Mouse (Mus musculus): ENCODE measurements around the gene Ncbp2. TPM values are rescaled to one million over a fixed set of nuclear protein-coding genes. Genes with fewer than 3 reads are reported as not detected.
A peak's percentile ranks its signal among the peaks of the same experiment; 100 is the strongest.
"Not testable (repeated sequence)": the region's sequence is repeated elsewhere in the genome, so short reads cannot be mapped to it uniquely, and the experiment has no call there.

Ncbp2 gene
- total RNA-seq, 2 experiments from 2014 or later, result 12.4 to 13.6 TPM

GRCm38 (mm10) chr16:31934550-31935010, 13.7 kb upstream of the Ncbp2 start:
- no peak for DNase-seq (ENCODE audit: low spot score)

GRCm38 (mm10) chr16:31935091-31935979, 13.0 kb upstream of the Ncbp2 start:
- no peak for DNase-seq (ENCODE audit: low spot score)

GRCm38 (mm10) chr16:31936568-31936967, 11.7 kb upstream of the Ncbp2 start:
- no peak for DNase-seq (ENCODE audit: low spot score)

- peak; percentile 31 for DNase-seq (ENCODE audit: low spot score)
Observed at GRCm38 (mm10) chr16:31938856-31939255, 9.5 kb upstream of the Ncbp2 start.

- no peak for DNase-seq (ENCODE audit: low spot score)
Observed at GRCm38 (mm10) chr16:31940586-31940985, 7.7 kb upstream of the Ncbp2 start.

DNA sequence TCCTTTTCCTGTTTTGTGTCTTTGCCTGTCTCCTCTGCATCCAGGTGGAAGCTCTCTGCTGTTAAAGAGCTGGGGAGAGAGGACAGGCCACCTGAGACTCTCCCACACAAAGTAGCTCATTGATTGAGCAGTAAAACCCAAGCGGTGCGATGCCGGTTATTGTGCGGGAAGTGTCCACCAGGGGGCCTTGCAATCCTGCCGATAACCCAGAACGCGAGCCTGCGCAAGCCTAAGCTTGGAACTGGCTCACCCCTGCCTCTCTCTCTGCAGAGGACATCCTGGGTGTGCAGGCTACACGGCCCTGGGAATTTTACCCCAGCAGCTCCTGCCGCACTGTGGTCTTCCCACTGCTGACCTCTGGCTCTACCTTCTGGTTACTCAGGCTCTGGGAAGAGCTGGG, 4.3 kb upstream of the Ncbp2 start:
- peak; percentile 63 for DNase-seq (ENCODE audit: low spot score)

GRCm38 (mm10) chr16:31944698-31945255, 3.5 kb upstream of the Ncbp2 start:
- no peak for DNase-seq (ENCODE audit: low spot score)

DNA sequence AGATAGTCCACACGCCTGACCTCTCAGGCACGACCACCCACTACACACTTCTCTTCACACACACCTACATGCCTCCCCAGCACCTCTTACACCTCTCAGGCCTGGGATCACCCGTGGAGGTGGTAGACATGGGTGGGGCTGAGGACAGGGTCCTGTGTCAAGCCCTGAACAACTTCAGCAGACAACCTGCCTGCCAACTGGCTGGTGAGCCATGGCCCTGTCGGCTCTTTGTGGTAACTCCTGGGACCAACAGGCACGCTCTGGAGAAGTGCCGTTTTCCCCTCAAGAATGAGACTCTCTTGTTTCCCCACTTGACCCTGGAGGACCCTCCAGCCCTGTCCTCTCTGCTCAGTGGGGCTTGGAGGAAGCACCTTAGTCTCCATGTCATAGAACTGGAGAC, 2.9 kb upstream of the Ncbp2 start:
- DNase-seq (ENCODE audit: low spot score), result no peak

GRCm38 (mm10) chr16:31945986-31946385, 2.3 kb upstream of the Ncbp2 start:
- DNase-seq (ENCODE audit: low spot score), result not testable (repeated sequence)

DNA sequence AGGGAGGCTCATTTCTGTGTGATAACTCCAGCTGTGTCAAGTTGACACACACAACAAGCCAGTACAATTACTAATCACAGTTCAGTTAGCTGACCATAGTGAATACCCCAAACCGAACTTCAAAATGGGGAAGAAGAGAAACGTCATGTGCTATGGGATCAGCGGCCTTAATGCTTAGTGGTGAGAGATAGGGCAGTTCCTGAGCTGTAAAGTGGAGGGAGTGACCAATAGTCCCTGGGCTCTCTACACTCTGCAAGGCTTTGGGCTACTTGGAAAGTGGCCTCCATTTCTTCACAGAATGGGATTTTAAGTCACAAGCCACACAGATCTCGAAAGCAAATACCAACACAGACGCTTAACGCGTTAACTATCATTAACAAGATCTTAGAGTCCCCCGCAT, 980 bp upstream of the Ncbp2 start:
- DNase-seq (ENCODE audit: low spot score), result no peak

- DNase-seq (ENCODE audit: low spot score), result peak; percentile 20
Observed at GRCm38 (mm10) chr16:31947901-31948316, 404 bp upstream of the Ncbp2 start.

DNA sequence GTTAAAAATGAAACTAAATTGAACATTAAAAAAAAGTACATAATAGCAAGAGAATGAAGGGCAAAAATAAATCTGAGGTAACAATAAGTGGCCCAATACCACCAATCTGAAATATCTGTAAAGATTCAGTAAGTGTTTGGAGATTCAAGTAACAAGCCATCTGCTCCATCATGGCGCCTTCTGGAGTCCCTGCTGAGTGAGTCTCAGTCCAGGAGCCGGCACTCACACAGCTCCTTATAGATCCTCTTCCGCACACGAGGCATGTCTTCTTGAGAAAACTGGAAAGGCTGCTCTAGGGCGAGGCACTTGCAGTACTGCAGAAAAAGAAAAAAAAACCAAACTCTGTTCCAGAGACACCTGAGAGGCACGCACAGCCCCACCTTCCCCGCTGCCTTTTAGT, 14.9 kb downstream of the Ncbp2 start:
- DNase-seq (ENCODE audit: low spot score), result no peak

- DNase-seq (ENCODE audit: low spot score), result no peak
Observed at GRCm38 (mm10) chr16:31975258-31975657, 26.9 kb downstream of the Ncbp2 start.

- no peak for DNase-seq (ENCODE audit: low spot score)
Observed at GRCm38 (mm10) chr16:31979501-31979900, 31.2 kb downstream of the Ncbp2 start.

DNA sequence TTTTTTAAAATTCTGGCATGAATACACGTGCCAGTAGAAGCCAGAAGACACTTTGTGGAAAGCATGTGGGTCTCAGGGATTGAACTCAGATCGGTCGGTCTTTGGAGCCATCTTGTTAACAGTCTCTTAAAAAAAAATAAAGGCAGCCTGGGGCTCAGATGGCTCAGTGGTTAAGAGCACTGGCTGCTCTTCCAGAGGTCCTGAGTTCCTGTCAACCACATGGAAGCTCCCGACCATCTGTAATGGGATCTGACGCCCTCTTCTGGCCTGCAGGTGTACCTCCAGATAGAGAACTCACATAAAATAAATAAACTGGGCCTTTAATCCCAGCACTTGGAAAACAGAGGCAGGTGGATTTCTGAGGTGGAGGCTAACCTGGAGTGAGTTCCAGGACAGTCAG, 32.6 kb downstream of the Ncbp2 start:
- DNase-seq (ENCODE audit: low spot score), result no peak

DNA sequence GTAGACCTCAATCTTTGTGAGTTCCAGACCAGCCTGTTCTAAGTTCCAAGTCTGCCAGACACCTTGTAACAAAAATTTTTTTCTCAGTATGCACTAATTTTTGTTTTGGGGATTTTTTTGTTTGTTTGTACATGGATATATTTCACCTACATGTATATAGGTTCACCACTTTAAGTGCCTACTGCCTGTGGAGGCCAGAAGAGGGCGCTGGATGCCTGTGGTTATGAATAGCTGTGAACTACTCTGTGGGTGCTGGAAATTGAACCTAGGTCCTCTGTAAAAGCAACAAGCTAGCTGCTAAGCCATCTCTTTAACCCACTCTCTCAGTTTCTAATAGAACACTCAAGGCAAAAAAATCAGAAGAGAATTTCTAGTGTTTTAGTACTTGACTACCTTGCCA, 43.7 kb downstream of the Ncbp2 start:
- no peak for DNase-seq (ENCODE audit: low spot score)

DNA sequence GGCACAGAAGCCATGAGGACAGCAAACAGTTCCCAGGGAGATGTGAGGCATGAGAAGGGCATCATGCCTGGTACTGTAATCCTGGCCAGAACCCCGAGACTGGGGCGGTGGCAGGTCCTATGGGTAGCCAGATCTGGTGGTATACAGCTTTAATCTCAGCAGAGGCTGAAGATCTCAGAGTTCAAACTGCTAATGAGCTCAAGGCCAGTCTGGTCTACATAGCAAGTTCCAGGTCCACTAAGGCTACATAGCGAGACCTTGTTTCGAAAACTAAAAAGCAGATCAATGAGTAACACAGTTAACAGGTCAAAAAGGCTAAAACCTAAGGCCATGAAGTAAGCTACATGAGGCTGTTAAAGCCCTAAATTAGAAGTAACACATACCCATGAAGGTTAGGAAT, 44.9 kb downstream of the Ncbp2 start:
- DNase-seq (ENCODE audit: low spot score), result no peak

DNA sequence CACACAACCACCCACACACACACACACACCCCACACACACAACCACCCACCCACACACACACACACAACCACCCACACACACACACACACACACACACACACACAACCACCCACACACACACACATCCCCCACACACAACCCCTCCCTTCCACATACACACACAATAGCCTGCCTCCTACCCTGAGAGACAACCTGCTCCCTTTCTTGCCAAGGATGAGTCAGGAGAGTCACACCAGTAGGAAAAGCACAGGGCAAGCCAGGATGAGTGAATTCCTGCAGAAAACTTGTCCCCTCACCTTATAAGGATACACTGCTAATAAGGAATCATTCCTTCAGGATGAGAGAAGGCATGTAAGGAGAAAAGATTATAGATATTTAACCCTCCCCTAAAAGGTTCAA, 45.6 kb downstream of the Ncbp2 start:
- DNase-seq (ENCODE audit: low spot score), result no peak

- no peak for DNase-seq (ENCODE audit: low spot score)
Observed at GRCm38 (mm10) chr16:31996371-31996770, 48.1 kb downstream of the Ncbp2 start.

DNA sequence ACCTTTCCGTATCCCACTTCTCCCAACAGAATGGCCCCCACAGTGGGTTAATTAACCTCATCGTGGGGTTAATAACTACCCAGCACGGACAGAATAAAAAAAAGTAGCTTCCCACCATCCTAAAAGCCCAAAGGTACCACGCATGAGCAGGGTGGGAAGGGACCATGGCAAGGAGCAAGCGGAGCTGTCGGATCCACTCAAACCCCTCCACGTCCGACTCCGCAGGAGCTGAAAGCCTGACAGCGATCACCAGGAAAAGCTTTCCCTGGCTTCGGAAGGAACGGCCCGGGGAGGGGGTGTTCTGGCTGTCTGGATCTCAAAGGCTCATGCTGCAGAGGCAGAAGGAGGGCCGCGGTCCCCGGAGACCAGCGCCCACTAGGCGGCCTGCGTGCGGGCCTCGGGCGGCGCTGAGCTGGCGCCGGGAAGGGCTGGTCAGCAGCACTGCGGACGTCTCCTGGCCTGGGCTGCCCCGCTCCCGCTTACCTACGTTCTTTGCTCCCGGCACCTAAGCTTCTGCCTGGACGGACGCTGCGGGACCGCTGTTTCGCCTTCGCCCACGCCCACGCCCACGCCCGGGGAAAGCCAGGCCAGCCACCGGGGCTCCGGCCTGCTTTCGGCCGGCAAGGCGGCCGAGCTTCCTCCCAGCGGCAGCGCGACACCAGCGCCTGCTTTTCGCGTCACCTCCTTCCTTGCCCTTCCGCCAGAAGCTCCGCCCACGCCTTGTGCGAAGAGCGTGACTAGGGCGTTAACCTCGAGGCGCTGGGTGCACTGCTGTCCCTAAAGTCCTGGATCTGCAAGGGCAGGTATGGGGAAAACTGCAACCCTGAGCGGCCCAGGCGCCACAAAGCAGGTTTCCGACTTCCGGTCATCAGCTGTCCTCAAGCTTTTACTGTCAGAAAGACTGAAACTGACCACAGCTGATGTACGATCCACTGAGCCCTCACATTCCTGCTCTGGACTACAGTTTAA, 54.5 kb downstream of the Ncbp2 start, which contains the start of gene Senp5:
TSS of gene Senp5 (minus strand) at position 779 of the 969 bp plus-strand sequence.
- peak; percentile 93 for DNase-seq (ENCODE audit: low spot score)

GRCm38 (mm10) chr16:32004731-32005130, 56.4 kb downstream of the Ncbp2 start:
- DNase-seq (ENCODE audit: low spot score), result no peak

Measured in gastrocnemius, adult 18-20 months (tissue).